Mouse (Mus musculus) neural tube, embryonic 15.5 days (tissue): Measurements from ENCODE around the gene Zbtb6. TPM values are rescaled to one million over a fixed set of nuclear protein-coding genes. Genes with fewer than 3 reads are reported as not detected.

Source experiments
- ATAC-seq: fragments of 200-750 bp; cut with Nextera tagmentation; 2 replicates; pipeline ENCODE4 v1.8.0; 2017; ENCODE audit warnings: mild to moderate bottlenecking, moderate TSS enrichment, moderate library complexity; ENCODE audit not compliant: low FRiP score
- H3K27ac ChIP-seq: fragments of 300-500 bp; sonication (generic); replicated peaks from 2 replicates; pipeline ENCODE4 v1.5.1; 2015; ENCODE audit warnings: mild to moderate bottlenecking, inconsistent platforms
- H3K27me3 ChIP-seq: fragments of 300-500 bp; sonication (generic); replicated peaks from 2 replicates; pipeline ENCODE4 v1.6.1; 2015; ENCODE audit warnings: inconsistent platforms
- H3K36me3 ChIP-seq: fragments of 300-500 bp; sonication (generic); 2 replicates; pipeline ENCODE4 v1.6.1; 2015; ENCODE audit warnings: inconsistent platforms
- H3K4me1 ChIP-seq: fragments of 300-500 bp; sonication (generic); 2 replicates; pipeline ENCODE4 v1.6.1; 2015; ENCODE audit warnings: inconsistent platforms
- H3K4me2 ChIP-seq: fragments of 300-500 bp; sonication (generic); 2 replicates; pipeline ENCODE4 v1.6.1; 2015; ENCODE audit warnings: inconsistent platforms, mild to moderate bottlenecking, moderate library complexity
- H3K4me3 ChIP-seq: fragments of 300-500 bp; sonication (generic); replicated peaks from 2 replicates; pipeline ENCODE4 v1.5.1; 2015; ENCODE audit warnings: mild to moderate bottlenecking, inconsistent platforms
- H3K9ac ChIP-seq: fragments of 300-500 bp; sonication (generic); replicated peaks from 2 replicates; pipeline ENCODE4 v1.6.1; 2015; ENCODE audit warnings: mild to moderate bottlenecking, inconsistent platforms
- H3K9me3 ChIP-seq: fragments of 300-500 bp; sonication (generic); replicated peaks from 2 replicates; pipeline ENCODE4 v1.6.1; 2016; ENCODE audit warnings: inconsistent platforms
- WGBS: fragments of 180-500 bp; shearing (Covaris S2); methylation state at CpG from one replicate; pipeline ENCODE4 v1.1.7; 2015; ENCODE audit warnings: mixed read lengths; 5-methylcytosine and 5-hydroxymethylcytosine counted together
- polyA plus RNA-seq: library from polyadenylated mRNA; unstranded; fragments of >200 nt; fragmentation: Nextera tagmentation; extraction: Ambion mirVana; gene quantifications from 2 replicates; pipeline ENCODE4 v1.2.1, GENCODE M21; 2015

Gene Zbtb6
- 12.4 and 14.0 TPM in 2 replicates for polyA plus RNA-seq

DNA sequence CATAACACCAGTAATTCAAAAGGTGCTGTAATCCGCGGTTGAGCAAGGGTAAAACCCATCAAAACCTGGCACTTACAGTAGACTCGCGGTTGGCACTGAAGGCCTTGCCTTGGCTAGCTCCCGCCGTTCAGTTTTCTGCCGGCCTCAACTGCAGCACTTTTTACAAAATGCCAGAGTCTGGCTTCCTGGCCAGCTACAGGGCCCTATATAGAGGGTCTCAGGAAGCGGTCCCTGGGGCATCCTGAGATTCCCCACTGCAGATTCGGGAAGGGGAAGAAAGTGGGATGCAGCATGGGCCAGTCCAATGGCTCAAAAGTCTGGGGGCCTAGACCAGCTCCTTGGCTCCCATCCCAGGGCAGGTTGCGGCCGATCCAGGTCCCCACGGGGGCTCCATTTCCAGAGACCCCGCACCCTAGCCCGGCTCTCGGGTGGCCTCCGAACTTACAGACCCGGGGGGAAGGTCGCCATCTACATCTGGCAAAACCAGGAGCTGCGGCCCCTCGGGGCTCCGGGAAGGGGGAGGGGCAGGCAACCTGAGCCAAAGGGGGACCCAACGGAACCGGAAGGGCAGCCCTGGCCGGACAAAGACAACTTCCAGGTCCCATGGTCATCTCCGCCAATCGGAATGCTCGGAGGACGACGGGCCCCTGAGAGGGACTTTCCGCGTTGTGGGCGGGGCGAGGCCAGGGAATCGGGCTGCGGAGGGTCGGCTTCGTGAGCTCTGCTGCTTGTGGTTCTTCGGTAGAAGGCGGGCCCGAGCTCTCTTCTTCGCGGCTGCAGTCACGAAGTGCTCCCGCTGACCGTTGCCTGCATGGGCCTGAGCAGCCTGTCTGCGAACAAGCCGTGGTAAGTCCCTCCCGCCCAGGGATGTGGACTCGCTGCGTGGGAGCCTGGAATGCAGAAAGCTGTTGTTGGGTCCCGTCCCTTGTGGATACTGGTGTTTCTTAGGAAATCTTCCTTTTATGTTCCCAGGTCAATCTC, at the start of gene Zbtb6, which contains the start of the genes Zbtb26 and Rabgap1:
TSS of gene Zbtb6 (minus strand) at position 561 of the 981 bp plus-strand sequence.
TSS of gene Zbtb26 (minus strand) at position 525 of the 981 bp plus-strand sequence.
TSS of gene Rabgap1 (plus strand) at position 669 of the 981 bp plus-strand sequence.
- Histone ChIP-seq H3K36me3 (no peaks in the 10 kb centered on the region), H3K9me3 (no peaks in the 10 kb centered on the region), H3K4me2 (peak within 1 kb of the TSS; percentile 63), H3K4me1 (peaks cover 29% of the 10 kb centered on the region), H3K27ac (peak within 1 kb of the TSS; percentile 89), H3K27me3 (no peaks in the 10 kb centered on the region), H3K4me3 (peak within 1 kb of the TSS; percentile 95), H3K9ac (peak within 1 kb of the TSS; percentile 92)
- 0% methylated on average over 51 of the region's 51 CpGs for WGBS
- peak; percentile 98 for ATAC-seq

DNA sequence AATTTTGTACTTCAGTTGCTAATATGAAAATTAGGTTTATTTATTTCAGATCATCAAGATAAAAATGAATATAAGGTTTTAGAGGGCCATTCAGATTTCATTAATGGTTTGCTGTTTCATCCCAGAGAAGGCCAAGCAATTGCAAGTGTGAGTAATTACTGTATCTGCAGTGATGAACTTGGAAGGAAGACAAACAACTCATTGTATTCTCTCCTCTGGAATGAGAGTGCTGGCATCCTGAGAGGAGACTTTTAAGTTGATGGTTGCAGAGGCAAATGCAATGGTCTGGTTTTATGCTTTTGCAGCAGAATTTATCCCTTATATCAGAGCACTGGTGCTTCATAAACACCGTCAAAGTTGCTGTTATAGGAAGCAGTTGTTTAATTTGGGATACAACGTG, 46.0 kb upstream of the Zbtb6 start:
- ATAC-seq: no peak
- H3K27me3 ChIP-seq: no peaks in the 10 kb centered on the region
- 92% methylated on average over 2 of the region's 2 CpGs for WGBS

DNA sequence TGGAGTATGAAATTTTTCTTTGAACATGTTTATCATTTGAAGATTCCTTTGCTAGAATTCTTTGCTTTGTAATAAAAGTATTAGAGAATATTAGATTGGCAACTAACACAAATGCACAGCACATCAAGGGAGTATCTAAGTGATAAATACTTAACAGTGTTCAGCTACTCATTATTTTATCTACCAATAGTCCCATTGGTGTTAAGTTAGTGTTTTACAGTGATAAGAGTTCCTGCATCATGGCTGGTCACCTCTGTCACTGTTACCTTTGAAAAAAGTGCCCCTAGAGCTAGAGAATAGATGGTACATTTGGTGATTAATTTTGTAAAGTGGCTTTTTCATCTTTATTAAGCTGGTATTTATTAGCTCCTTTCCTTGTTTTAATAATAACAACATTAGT, 43.4 kb upstream of the Zbtb6 start:
- Histone ChIP-seq H3K4me2 (no peak overlapping the region), H3K9me3 (no peaks in the 10 kb centered on the region), H3K9ac (no peak overlapping the region), H3K36me3 (peaks cover 45% of the 10 kb centered on the region), H3K27me3 (no peaks in the 10 kb centered on the region), H3K27ac (no peak overlapping the region), H3K4me1 (no peaks in the 10 kb centered on the region), H3K4me3 (no peak overlapping the region)
- ATAC-seq: no peak

More for the DNA sequence above, 46.0 kb upstream of the Zbtb6 start:
- no peaks in the 10 kb centered on the region for H3K4me1 ChIP-seq
- H3K9me3 ChIP-seq: no peaks in the 10 kb centered on the region
- no peak overlapping the region for H3K9ac ChIP-seq
- no peak overlapping the region for H3K4me3 ChIP-seq
- peaks cover 51% of the 10 kb centered on the region for H3K36me3 ChIP-seq
- no peak overlapping the region for H3K27ac ChIP-seq
- no peak overlapping the region for H3K4me2 ChIP-seq

- H3K9ac ChIP-seq: no peak overlapping the region
- H3K9me3 ChIP-seq: no peaks in the 10 kb centered on the region
- H3K36me3 ChIP-seq: peaks cover 45% of the 10 kb centered on the region
- no peak overlapping the region for H3K4me2 ChIP-seq
- H3K4me3 ChIP-seq: no peak overlapping the region
- no peaks in the 10 kb centered on the region for H3K4me1 ChIP-seq
- H3K27ac ChIP-seq: no peak overlapping the region
- WGBS: 92% methylated on average over 1 of the region's 1 CpGs
- ATAC-seq: no peak
- no peaks in the 10 kb centered on the region for H3K27me3 ChIP-seq
Observed at GRCm38 (mm10) chr2:37485370-37485769, 42.4 kb upstream of the Zbtb6 start.

DNA sequence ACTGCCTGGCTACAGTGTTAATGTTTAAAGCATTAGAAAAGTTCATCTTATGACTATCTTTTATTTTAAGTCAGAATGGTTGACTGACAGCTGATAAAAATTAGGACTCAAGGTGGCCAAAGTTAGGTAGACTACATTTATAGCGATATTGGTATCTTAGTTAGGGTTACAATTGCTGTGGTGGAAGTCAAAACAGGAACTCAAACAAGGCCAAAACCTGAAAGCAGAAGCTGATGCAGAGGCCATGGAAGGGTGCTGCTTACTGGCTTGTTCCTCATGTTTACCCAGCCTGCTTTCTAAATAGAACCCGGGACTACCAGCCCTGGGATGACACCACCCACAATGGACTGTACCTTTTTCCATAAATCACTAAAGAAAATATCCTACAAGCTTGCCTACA, 41.2 kb upstream of the Zbtb6 start:
- Histone ChIP-seq H3K4me1 (no peaks in the 10 kb centered on the region), H3K9me3 (no peaks in the 10 kb centered on the region), H3K4me3 (no peak overlapping the region), H3K27me3 (no peaks in the 10 kb centered on the region), H3K9ac (no peak overlapping the region), H3K4me2 (no peak overlapping the region), H3K36me3 (peaks cover 39% of the 10 kb centered on the region), H3K27ac (no peak overlapping the region)
- ATAC-seq: no peak
- 90% methylated on average over 2 of the region's 2 CpGs for WGBS

DNA sequence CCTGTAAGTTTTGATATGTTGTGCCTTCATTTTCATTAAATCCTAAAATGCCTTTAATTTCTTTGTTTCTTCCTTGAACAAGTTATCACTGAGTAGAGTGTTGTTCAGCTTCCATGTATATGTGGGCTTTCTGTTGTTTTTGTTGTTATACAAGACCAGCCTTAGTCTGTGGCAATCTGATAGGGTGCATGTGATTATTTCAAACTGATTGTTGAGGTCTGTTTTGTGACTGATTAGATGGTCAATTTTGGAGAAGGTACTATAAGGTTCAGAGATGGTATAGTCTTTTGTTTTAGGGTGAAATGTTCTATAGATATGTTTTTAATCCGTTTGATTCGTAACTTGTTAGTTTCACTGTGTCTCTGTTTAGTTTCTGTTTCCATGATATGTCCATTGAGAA, 37.1 kb upstream of the Zbtb6 start:
- Histone ChIP-seq H3K9ac (no peak overlapping the region), H3K27ac (no peak overlapping the region), H3K36me3 (peaks cover 59% of the 10 kb centered on the region), H3K9me3 (no peaks in the 10 kb centered on the region), H3K4me1 (no peaks in the 10 kb centered on the region), H3K27me3 (no peaks in the 10 kb centered on the region), H3K4me3 (no peak overlapping the region), H3K4me2 (no peak overlapping the region)
- 93% methylated on average over 2 of the region's 2 CpGs for WGBS
- ATAC-seq: no peak

GRCm38 (mm10) chr2:37479559-37479958, 36.6 kb upstream of the Zbtb6 start:
- Histone ChIP-seq H3K4me1 (no peaks in the 10 kb centered on the region), H3K27ac (no peak overlapping the region), H3K27me3 (no peaks in the 10 kb centered on the region), H3K9ac (no peak overlapping the region), H3K36me3 (peaks cover 55% of the 10 kb centered on the region), H3K4me3 (no peak overlapping the region), H3K4me2 (no peak overlapping the region), H3K9me3 (no peaks in the 10 kb centered on the region)
- no peak for ATAC-seq

- Histone ChIP-seq H3K4me1 (no peaks in the 10 kb centered on the region), H3K9ac (no peak overlapping the region), H3K4me3 (no peak overlapping the region), H3K27ac (no peak overlapping the region), H3K9me3 (no peaks in the 10 kb centered on the region), H3K27me3 (no peaks in the 10 kb centered on the region), H3K4me2 (no peak overlapping the region), H3K36me3 (peaks cover 12% of the 10 kb centered on the region)
- 98% methylated on average over 4 of the region's 4 CpGs for WGBS
- ATAC-seq: no peak
Observed at GRCm38 (mm10) chr2:37466266-37466665, 23.3 kb upstream of the Zbtb6 start.

DNA sequence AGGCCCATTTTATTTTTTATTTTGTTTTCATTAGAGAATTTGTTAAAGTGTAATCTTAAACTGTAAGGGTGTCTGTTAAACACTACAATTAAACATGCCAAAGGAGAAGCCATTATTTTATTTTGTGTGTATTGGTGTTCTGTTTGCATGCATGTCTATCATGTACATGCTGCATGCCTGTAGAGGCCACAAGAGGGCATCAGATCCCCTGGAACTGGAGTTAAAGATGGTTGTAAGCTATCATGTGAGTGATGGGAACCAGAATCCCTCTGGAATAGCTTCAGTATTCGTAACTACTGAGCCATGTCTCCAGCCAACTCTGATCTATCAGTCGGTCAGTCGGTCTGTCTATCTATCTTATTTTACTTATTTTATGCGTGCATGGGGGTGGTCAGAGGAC, 17.7 kb upstream of the Zbtb6 start:
- Histone ChIP-seq H3K27me3 (no peaks in the 10 kb centered on the region), H3K4me2 (no peak overlapping the region), H3K4me1 (no peaks in the 10 kb centered on the region), H3K36me3 (no peaks in the 10 kb centered on the region), H3K9me3 (no peaks in the 10 kb centered on the region), H3K4me3 (no peak overlapping the region), H3K27ac (no peak overlapping the region), H3K9ac (no peak overlapping the region)
- ATAC-seq: no peak
- WGBS: 93% methylated on average over 4 of the region's 4 CpGs

DNA sequence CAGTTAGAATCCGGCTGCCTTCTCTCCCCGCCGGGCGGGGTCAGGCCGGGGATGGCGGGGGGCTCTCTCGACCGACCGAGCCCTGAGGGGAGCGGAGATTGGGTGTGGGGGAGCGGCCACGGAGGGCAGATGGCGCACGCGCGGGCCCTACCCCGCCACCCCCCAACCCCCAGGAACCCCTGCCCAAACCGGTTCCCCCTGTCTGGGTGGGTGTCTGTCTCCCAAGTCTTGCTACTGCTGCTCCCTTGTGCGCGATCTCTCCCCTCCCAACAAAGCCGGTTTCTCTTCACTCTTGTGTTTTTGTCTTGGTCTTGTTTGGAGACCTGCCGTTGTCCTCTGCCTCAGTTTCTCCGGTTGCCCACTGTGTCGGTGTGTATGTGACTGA, 9.4 kb upstream of the Zbtb6 start:
- Histone ChIP-seq H3K4me2 (peak overlapping the region; percentile 82), H3K9me3 (no peaks in the 10 kb centered on the region), H3K4me3 (peak overlapping the region; percentile 90), H3K36me3 (no peaks in the 10 kb centered on the region), H3K27me3 (no peaks in the 10 kb centered on the region), H3K4me1 (peaks cover 24% of the 10 kb centered on the region), H3K27ac (peak overlapping the region; percentile 94), H3K9ac (peak overlapping the region; percentile 96)
- under 1% methylated on average over 21 of the region's 24 CpGs for WGBS
- ATAC-seq: peak; percentile 87

- ATAC-seq: peak; percentile 96
- 8% methylated on average over 41 of the region's 44 CpGs for whole genome bisulfite sequencing
Observed at GRCm38 (mm10) chr2:37451667-37452375, 8.8 kb upstream of the Zbtb6 start.

More at GRCm38 (mm10) chr2:37451667-37452375, 8.8 kb upstream of the Zbtb6 start:
- Histone ChIP-seq H3K4me3 (peak overlapping the region; percentile 90), H3K36me3 (no peaks in the 10 kb centered on the region), H3K4me2 (peak overlapping the region; percentile 82), H3K4me1 (peaks cover 24% of the 10 kb centered on the region), H3K27me3 (no peaks in the 10 kb centered on the region), H3K9ac (peak overlapping the region; percentile 96), H3K27ac (peak overlapping the region; percentile 94), H3K9me3 (no peaks in the 10 kb centered on the region)
